Mouse (Mus musculus) CD4-positive naive resting alpha-beta T cell, adult 57 days (primary cell): Measurements from ENCODE around the gene Gm20683. TPM values are rescaled to one million over a fixed set of nuclear protein-coding genes. Genes with fewer than 3 reads are reported as not detected.

Source experiments
- total RNA-seq: library from RNA; stranded (reverse); gene quantifications from one replicate; pipeline ENCODE4 v1.2.4, GENCODE M21; 2023

The Gm20683 gene
- total RNA-seq: 11.6 TPM

GRCm38 (mm10) chr17:25841117-25841880 is at the start of gene Gm20683:
Gene Gm20683 (minus strand): TSS chr17:25841763.

GRCm38 (mm10) chr17:25880196-25880910 is 38.8 kb upstream of the Gm20683 start, which contains the start of gene Wfikkn1:
Gene Wfikkn1 (minus strand): TSS chr17:25880858.

GRCm38 (mm10) chr17:25874721-25875170 is 33.2 kb upstream of the Gm20683 start, which contains the start of gene Mettl26:
Gene Mettl26 (plus strand): TSS chr17:25875074.

GRCm38 (mm10) chr17:25868601-25869191 is 27.1 kb upstream of the Gm20683 start, which contains the start of gene Mcrip2:
Gene Mcrip2 (minus strand): TSS chr17:25868764.

GRCm38 (mm10) chr17:25860832-25861703 is 19.5 kb upstream of the Gm20683 start, which contains the start of gene Wdr90:
Gene Wdr90 (minus strand): TSS chr17:25861501.

GRCm38 (mm10) chr17:25844396-25844901 is 2.9 kb upstream of the Gm20683 start, which contains the start of gene Rhot2:
Gene Rhot2 (minus strand): TSS chr17:25844851.

GRCm38 (mm10) chr17:25837076-25837410 is 4.5 kb downstream of the Gm20683 start, which contains the start of gene Rhbdl1:
Gene Rhbdl1 (minus strand): TSS chr17:25837295.

GRCm38 (mm10) chr17:25833291-25833663 is 8.3 kb downstream of the Gm20683 start, which contains the start of gene Stub1:
Gene Stub1 (minus strand): TSS chr17:25833404.

GRCm38 (mm10) chr17:25828712-25829557 is 12.6 kb downstream of the Gm20683 start, which contains the start of gene Jmjd8:
Gene Jmjd8 (plus strand): TSS chr17:25828867.

GRCm38 (mm10) chr17:25823452-25823851 is 18.1 kb downstream of the Gm20683 start, which contains the start of gene Wdr24:
Gene Wdr24 (plus strand): TSS chr17:25823627.

GRCm38 (mm10) chr17:25808789-25809605 is 32.6 kb downstream of the Gm20683 start, which contains the start of gene Fbxl16:
Gene Fbxl16 (plus strand): TSS chr17:25809085.

GRCm38 (mm10) chr17:25796951-25797369 is 44.6 kb downstream of the Gm20683 start, which contains the start of gene Metrn:
Gene Metrn (minus strand): TSS chr17:25797136.

GRCm38 (mm10) chr17:25795609-25796092 is 45.9 kb downstream of the Gm20683 start, which contains the start of gene AC134908.4:
Gene AC134908.4 (minus strand): TSS chr17:25795659.

GRCm38 (mm10) chr17:25792615-25793014 is 48.9 kb downstream of the Gm20683 start, which contains the start of gene Fam173a:
Gene Fam173a (minus strand): TSS chr17:25792901.

GRCm38 (mm10) chr17:25786280-25786679 is 55.3 kb downstream of the Gm20683 start, which contains the start of gene Ccdc78:
Gene Ccdc78 (plus strand): TSS chr17:25786580.

GRCm38 (mm10) chr17:25785281-25785745 is 56.2 kb downstream of the Gm20683 start, which contains the start of gene Haghl:
Gene Haghl (minus strand): TSS chr17:25785673.

